Comparison of ENCODE assay signal across 8 mouse cellular contexts in genomic region chr7:25297454-25298325, GRCm38 (mm10). TPM values are rescaled to one million over a fixed set of nuclear protein-coding genes. Genes with fewer than 3 reads are reported as not detected.
A peak's percentile ranks its signal among the peaks of the same experiment; 100 is the strongest.
DNase-seq lines count a peak whose midpoint lies in the region; ATAC-seq and TF ChIP-seq lines count a peak whose summit lies in the region.

Gene Pafah1b3 (minus strand): TSS chr7:25297986.

- H3K9me3 ChIP-seq in limb, embryonic 12.5 days, result no peaks in the 10 kb centered on the region
- H3K9me3 ChIP-seq in midbrain, embryonic 14.5 days (ENCODE audit: control insufficient read depth, low read length), result no peaks in the 10 kb centered on the region

- no peaks in the 10 kb centered on the region for H3K36me3 ChIP-seq in heart, adult 2 months (ENCODE audit: control insufficient read depth, insufficient read depth, low read length)
- peaks cover 37% of the 10 kb centered on the region for H3K36me3 ChIP-seq in limb, embryonic 12.5 days
- peaks cover 35% of the 10 kb centered on the region for H3K36me3 ChIP-seq in midbrain, embryonic 14.5 days (ENCODE audit: control insufficient read depth, insufficient read depth, low read length)

- TF ChIP-seq POLR2A in heart, adult 2 months (IDR thresholded peaks at IDR 0.05; ENCODE audit: insufficient read depth, low read depth, low read length), result 0 out of 2 replicates have a peak, but pooled peaks have one; percentile 7

- DNase-seq in spleen, adult 18-20 months, result peak; percentile 51 to 65
- DNase-seq in spleen, adult 12 weeks (ENCODE audit: low spot score), result no peak
- peak; percentile 87 for DNase-seq in embryo, embryonic 11.5 days (ENCODE audit: low read depth, low spot score)
- DNase-seq in heart, adult 2 months, result peak; percentile 74 to 79
- peak; percentile 83 to 87 for DNase-seq in kidney, adult 8-10 months
- peak; percentile 97 for DNase-seq in midbrain, embryonic 14.5 days
- peak; percentile 64 to 83 for DNase-seq in spleen, postnatal 4 days (ENCODE audit: low spot score in 2 of 2)

- no peaks in the 10 kb centered on the region for H3K27me3 ChIP-seq in heart, adult 2 months (ENCODE audit: control insufficient read depth, insufficient read depth, low read length)
- H3K27me3 ChIP-seq in limb, embryonic 12.5 days, result no peaks in the 10 kb centered on the region
- H3K27me3 ChIP-seq in midbrain, embryonic 14.5 days (ENCODE audit: control insufficient read depth, insufficient read depth, low read length), result no peaks in the 10 kb centered on the region

- 1% methylated on average over 52 of the region's 52 CpGs for WGBS in heart, adult 2 months
- WGBS in limb, embryonic 12.5 days, result under 1% methylated on average over 52 of the region's 52 CpGs
- under 1% methylated on average over 52 of the region's 52 CpGs for WGBS in midbrain, embryonic 14.5 days

- intact Hi-C loops in heart, adult 2 months (cut with DNase I), result loop anchor here (1.0 kb wide), 1 partner anchor 19 kb away; no protein-coding TSS in a partner anchor

- ATAC-seq in limb, embryonic 12.5 days (ENCODE audit: insufficient number of reproducible peaks, insufficient read depth, low FRiP score, low TSS enrichment, low read depth), result peak; percentile 93
- ATAC-seq in midbrain, embryonic 14.5 days (ENCODE audit: low FRiP score, low TSS enrichment), result peak; percentile 89

- H3K4me2 ChIP-seq in limb, embryonic 12.5 days, result peak within 1 kb of the TSS; percentile 79
- H3K4me2 ChIP-seq in midbrain, embryonic 14.5 days (ENCODE audit: low read length), result peak within 1 kb of the TSS; percentile 81

- H3K4me3 ChIP-seq in heart, adult 2 months, result peak within 1 kb of the TSS; percentile 73
- H3K4me3 ChIP-seq in limb, embryonic 12.5 days (replicated peaks), result peak within 1 kb of the TSS; percentile 87
- peak within 1 kb of the TSS; percentile 89 for H3K4me3 ChIP-seq in midbrain, embryonic 14.5 days (replicated peaks; ENCODE audit: low read depth, low read length)

- peak within 1 kb of the TSS; percentile 81 for H3K9ac ChIP-seq in heart, adult 2 months (ENCODE audit: low read depth, low read length)
- H3K9ac ChIP-seq in limb, embryonic 12.5 days (replicated peaks), result peak within 1 kb of the TSS; percentile 91
- H3K9ac ChIP-seq in midbrain, embryonic 14.5 days (replicated peaks; ENCODE audit: low read length), result peak within 1 kb of the TSS; percentile 97

- no peaks in the 10 kb centered on the region for H3K4me1 ChIP-seq in heart, adult 2 months (ENCODE audit: control insufficient read depth, insufficient read depth, low read length)
- peaks cover 19% of the 10 kb centered on the region for H3K4me1 ChIP-seq in limb, embryonic 12.5 days (replicated peaks)
- H3K4me1 ChIP-seq in midbrain, embryonic 14.5 days (ENCODE audit: control insufficient read depth, insufficient read depth, low read length), result peaks cover 13% of the 10 kb centered on the region

- TF ChIP-seq EP300 in heart, adult 2 months (IDR thresholded peaks at IDR 0.05; ENCODE audit: insufficient read depth, low read depth, low read length), result no peak

- no peaks in the 10 kb centered on the region for H3K79me2 ChIP-seq in heart, adult 2 months (replicated peaks; ENCODE audit: control insufficient read depth, insufficient read depth, low read length)

- peak; percentile 46 for TF ChIP-seq CTCF in heart, adult 2 months (IDR thresholded peaks at IDR 0.05)

- H3K27ac ChIP-seq in heart, adult 2 months, result peak within 1 kb of the TSS; percentile 55
- peak within 1 kb of the TSS; percentile 97 for H3K27ac ChIP-seq in limb, embryonic 12.5 days
- H3K27ac ChIP-seq in midbrain, embryonic 14.5 days (replicated peaks; ENCODE audit: low read depth, low read length), result peak within 1 kb of the TSS; percentile 98

RNA-seq across cellular contexts. Expression of gene Pafah1b3, which starts in this region (rescaled TPM):
- total RNA-seq in heart, adult 2 months (2021), result 1 to 10 TPM; 2.4 to 3.1 TPM
- polyA plus RNA-seq in heart, adult 2 months (2012; rRNA removed), result 6.6 and 9.3 TPM in 2 replicates
- polyA plus RNA-seq in limb, embryonic 12.5 days (2016; fragmentation: Nextera tagmentation; extraction: Ambion mirVana), result 288 and 295 TPM in 2 replicates
- 630 and 836 TPM in 2 replicates for polyA plus RNA-seq in midbrain, embryonic 14.5 days (2014; fragmentation: Nextera tagmentation; extraction: Ambion mirVana)

Comparison
In these comparisons a context has a peak if more than half of its experiments do, and no peak if none do; other contexts are left out.
1. RNA of gene Pafah1b3 (polyA plus RNA-seq): 630 to 836 TPM in midbrain, embryonic 14.5 days and 288 to 295 TPM in limb, embryonic 12.5 days; 6.6 to 9.3 TPM in heart, adult 2 months; every median in the first group is over 10 times any median in the second.
2. Peak in every context shown above with its lines, with median percentiles within 50 percentile points of each other: H3K27ac ChIP-seq, H3K4me3 ChIP-seq and H3K9ac ChIP-seq.